Mouse (Mus musculus): ENCODE results near the gene Ccp110. TPM values are rescaled to one million over a fixed set of nuclear protein-coding genes. Genes with fewer than 3 reads are reported as not detected.

The Ccp110 gene
- polyA plus RNA-seq, 1 experiment from 2014 or later: 9.7 TPM

DNA sequence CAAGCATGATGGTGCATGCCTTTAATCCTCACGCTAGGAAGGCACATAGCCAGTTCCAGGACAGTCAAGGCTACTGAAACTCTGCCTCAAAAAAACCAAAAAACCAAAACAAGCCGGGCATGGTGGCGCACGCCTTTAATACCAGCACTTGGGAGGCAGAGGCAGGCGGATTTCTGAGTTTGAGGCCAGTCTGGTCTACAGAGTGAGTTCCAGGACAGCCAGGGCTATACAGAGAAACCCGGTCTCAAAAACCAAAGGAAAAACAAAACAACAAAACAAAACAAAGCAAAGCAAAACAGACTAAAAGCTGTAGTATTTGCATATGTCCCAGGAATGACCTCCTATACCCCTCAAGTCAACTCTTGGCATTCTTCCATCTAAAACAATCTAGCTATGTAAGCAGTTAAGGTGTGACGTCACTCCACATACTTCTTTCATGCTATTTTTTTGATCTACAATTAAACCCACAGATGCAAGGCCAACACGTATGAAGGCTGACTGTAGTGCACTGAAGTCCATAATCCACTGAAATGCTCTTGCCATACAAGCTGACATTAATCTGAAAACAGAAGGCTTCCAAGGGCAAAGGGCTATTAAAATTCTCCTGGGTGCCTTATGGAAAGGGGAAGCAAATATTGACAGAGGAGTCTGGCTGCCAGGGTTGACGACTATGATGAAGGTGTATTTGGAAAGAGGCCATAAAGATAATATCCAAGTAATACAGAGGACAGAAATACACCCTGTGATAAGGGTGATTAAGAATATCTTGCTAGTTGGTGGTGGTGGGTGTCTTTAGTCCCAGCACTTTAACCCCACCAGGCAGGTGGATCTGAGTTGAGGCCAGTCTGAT lies 8.1 kb upstream of the Ccp110 start:
- Histone ChIP-seq H3K27me3 (replicated peaks) (no peaks in the 10 kb centered on the region), H3K4me2 (peak overlapping the region; percentile 95), H3K36me3 (peaks cover 5% of the 10 kb centered on the region; the same call in 1 of the 2 replicates), H3K9me3 (replicated peaks) (no peaks in the 10 kb centered on the region), H3K4me1 (replicated peaks) (peaks cover 25% of the 10 kb centered on the region), H3K9ac (no peak overlapping the region), H3K27ac (ENCODE audit: poor library complexity, severe bottlenecking) (no peak overlapping the region), H3K4me3 (peak overlapping the region; percentile 86)
- ATAC-seq (ENCODE audit: insufficient number of reproducible peaks, low FRiP score): no peak
- 72% methylated on average over 9 of the region's 9 CpGs for WGBS

DNA sequence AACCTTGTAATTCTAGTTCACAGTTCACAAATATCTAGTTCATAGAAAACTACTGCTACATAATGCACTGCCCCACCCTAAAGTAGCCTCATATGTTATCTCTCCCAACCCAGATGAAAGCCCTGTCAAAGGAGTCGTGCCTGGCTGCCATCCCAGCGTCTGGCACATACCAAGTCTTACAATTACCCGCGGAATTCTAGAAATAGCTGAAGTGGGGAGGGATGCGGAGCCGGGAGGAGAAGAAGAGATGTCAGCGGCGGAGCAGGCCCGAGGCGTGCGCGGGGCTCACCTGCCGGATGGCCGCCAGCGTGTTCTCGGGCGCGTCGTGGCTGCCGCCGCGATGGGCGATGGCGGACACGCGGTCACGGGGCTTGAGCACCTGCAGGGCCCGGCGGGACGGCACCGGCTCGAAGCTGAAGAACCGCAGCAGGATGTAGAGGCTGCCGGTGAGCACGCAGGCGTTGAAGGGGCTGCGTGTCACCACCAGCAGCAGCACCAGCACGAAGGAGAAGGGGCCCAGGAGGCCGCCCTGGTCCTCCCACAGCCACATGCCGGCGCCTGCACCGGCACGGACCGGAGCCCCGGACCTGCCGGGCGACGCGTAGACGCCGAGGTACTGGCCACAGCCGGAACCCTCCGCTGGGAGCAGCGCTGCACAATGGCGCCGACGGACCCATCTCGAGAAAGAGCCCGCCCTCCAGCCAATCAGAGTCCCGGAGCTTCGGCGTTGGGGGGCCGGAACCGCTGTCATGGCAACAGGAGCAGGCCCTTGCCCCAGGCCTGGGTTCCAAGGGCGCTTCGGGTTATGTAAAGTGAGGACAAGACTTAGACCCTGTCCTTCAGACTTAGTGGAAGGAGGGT lies 7.0 kb upstream of the Ccp110 start, which contains the start of gene Gde1:
Gde1 (minus strand) TSS at position 678 of the 861 bp plus-strand sequence.
- Histone ChIP-seq H3K27me3 (replicated peaks) (no peaks in the 10 kb centered on the region), H3K4me3 (peak within 1 kb of the TSS; percentile 86), H3K4me2 (peak within 1 kb of the TSS; percentile 95), H3K9me3 (replicated peaks) (no peaks in the 10 kb centered on the region), H3K36me3 (peaks cover 5% of the 10 kb centered on the region; the same call in 1 of the 2 replicates), H3K4me1 (replicated peaks) (peaks cover 25% of the 10 kb centered on the region), H3K9ac (peak within 1 kb of the TSS; percentile 87), H3K27ac (ENCODE audit: poor library complexity, severe bottlenecking) (peak within 1 kb of the TSS; percentile 75)
- ATAC-seq (ENCODE audit: insufficient number of reproducible peaks, low FRiP score): peak; percentile 92
- under 1% methylated on average over 66 of the region's 66 CpGs for WGBS

DNA sequence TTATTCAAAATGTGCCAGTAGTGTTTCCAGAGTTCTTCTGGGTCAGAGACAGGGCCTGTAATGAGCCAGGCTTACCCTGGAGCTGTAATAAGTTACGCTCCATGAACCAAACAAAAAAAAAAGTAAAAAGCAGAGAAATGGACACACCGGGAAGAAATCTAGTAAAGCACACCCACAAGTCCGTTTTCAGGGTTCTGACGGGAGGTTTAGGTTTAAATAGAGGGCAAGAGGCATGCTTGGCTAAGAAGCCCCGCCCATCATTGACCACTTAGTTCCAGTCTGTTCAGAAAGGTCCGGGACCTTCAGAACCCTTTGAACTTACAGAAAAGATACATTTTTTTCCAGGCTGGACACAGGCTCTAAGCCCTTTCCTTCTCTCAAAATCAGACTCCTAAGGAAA lies 6.3 kb upstream of the Ccp110 start:
- H3K4me2 ChIP-seq: peak overlapping the region; percentile 95
- H3K4me3 ChIP-seq: peak overlapping the region; percentile 86
- H3K36me3 ChIP-seq: peaks cover 5% of the 10 kb centered on the region; the same call in 1 of the 2 replicates
- 0 out of 2 replicates have a peak overlapping the region, but pooled peaks have one; percentile 87 for H3K9ac ChIP-seq
- peaks cover 25% of the 10 kb centered on the region for H3K4me1 ChIP-seq (replicated peaks)
- no peaks in the 10 kb centered on the region for H3K9me3 ChIP-seq (replicated peaks)
- peak overlapping the region; percentile 75; the same call in 1 of the 2 replicates for H3K27ac ChIP-seq (ENCODE audit: poor library complexity, severe bottlenecking)
- H3K27me3 ChIP-seq (replicated peaks): no peaks in the 10 kb centered on the region
- WGBS: 55% methylated on average over 6 of the region's 6 CpGs
- no peak for ATAC-seq (ENCODE audit: insufficient number of reproducible peaks, low FRiP score)

DNA sequence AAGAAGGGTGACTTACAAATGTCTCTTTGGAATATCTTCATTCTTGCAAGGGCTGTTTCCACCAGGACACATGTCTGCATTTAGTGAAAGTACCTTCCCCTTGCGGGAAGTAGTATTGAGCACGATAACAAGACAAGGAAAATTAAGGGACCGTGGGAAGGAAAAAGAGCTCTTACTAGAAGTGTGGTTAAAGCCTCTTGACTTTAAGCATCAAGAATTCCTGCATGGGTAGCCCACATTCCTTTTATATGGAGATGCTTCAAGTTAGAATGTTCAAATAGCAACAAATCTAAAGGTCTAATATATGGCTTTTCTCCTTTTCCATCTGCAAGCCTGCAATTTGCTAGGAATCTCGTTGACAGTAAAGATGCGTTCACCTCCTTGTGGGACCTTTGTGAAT lies 5.9 kb upstream of the Ccp110 start:
- no peak overlapping the region for H3K4me3 ChIP-seq
- no peaks in the 10 kb centered on the region for H3K27me3 ChIP-seq (replicated peaks)
- no peak overlapping the region for H3K9ac ChIP-seq
- no peaks in the 10 kb centered on the region for H3K9me3 ChIP-seq (replicated peaks)
- no peak overlapping the region for H3K27ac ChIP-seq (ENCODE audit: poor library complexity, severe bottlenecking)
- 88% methylated on average over 5 of the region's 5 CpGs for WGBS
- H3K36me3 ChIP-seq: peaks cover 5% of the 10 kb centered on the region; the same call in 1 of the 2 replicates
- H3K4me1 ChIP-seq (replicated peaks): peaks cover 25% of the 10 kb centered on the region
- no peak overlapping the region for H3K4me2 ChIP-seq
- ATAC-seq (ENCODE audit: insufficient number of reproducible peaks, low FRiP score): no peak

DNA sequence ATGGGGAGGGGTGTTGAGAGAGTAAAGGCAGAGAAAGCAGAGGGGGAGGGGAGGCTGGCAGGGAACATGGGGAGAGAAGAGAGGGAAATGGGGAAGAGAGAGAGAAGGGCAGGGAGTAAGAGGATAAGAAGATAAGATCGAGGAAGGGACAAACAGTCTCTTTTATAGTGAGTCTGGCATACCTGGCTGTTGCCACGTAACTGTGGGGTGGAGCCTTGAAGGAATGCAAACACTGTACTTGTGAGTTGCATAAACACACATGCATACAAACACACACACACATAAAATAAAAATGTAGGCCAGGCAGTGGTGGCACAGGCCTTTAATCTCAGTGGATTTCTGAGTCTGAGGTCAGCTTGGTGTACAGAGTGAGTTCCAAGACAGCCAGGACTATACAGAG lies 5.1 kb upstream of the Ccp110 start:
- H3K9me3 ChIP-seq (replicated peaks): no peaks in the 10 kb centered on the region
- no peak overlapping the region for H3K9ac ChIP-seq
- H3K27ac ChIP-seq (ENCODE audit: poor library complexity, severe bottlenecking): no peak overlapping the region
- 55% methylated on average over 2 of the region's 2 CpGs for WGBS
- H3K4me2 ChIP-seq: no peak overlapping the region
- no peaks in the 10 kb centered on the region for H3K27me3 ChIP-seq (replicated peaks)
- ATAC-seq (ENCODE audit: insufficient number of reproducible peaks, low FRiP score): no peak
- H3K4me3 ChIP-seq: no peak overlapping the region
- H3K4me1 ChIP-seq (replicated peaks): peaks cover 25% of the 10 kb centered on the region
- peaks cover 5% of the 10 kb centered on the region; the same call in 1 of the 2 replicates for H3K36me3 ChIP-seq

DNA sequence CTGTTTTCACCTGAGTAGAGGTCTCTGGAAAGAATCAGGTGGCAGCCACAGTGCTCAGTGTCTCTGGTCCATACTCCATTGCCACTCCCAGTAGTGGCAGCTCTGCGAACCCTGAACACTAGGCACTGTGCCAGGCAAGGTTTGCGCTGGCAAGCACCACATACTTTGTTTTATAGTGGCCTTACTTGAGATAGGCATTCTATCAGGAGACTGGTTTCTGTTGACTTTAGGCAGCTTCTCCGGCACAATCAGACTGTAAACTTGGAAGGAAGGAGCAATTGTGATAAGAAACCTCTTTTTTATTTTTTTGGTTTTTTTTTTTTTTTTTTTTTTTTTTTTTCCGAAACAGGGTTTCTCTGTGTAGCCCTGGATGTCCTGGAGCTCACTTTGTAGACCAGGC lies 4.3 kb upstream of the Ccp110 start:
- no peak for ATAC-seq (ENCODE audit: insufficient number of reproducible peaks, low FRiP score)
- no peaks in the 10 kb centered on the region for H3K9me3 ChIP-seq (replicated peaks)

DNA sequence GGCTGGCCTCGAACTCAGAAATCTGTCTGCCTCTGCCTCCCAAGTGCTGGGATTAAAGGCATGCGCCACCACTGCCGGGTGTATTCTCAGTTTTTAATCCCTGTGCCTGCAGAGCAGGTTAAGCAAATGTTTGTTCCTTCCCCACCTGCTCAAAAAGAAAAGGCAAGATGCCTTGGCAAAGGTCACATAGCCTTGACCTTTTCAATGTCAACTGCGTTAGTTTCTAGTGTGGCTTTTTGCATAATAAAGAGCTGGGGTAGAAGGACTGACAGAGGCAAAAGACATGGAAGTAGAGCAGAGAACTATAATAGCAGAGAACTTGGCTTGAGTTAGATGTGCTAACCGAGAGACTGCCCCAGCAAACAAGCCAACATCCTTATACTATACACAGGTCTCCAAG lies 1.6 kb upstream of the Ccp110 start:
- Histone ChIP-seq H3K9ac (no peak overlapping the region), H3K4me1 (replicated peaks) (peaks cover 13% of the 10 kb centered on the region), H3K4me3 (no peak overlapping the region), H3K9me3 (replicated peaks) (no peaks in the 10 kb centered on the region), H3K27me3 (replicated peaks) (no peaks in the 10 kb centered on the region), H3K27ac (ENCODE audit: poor library complexity, severe bottlenecking) (no peak overlapping the region), H3K36me3 (peaks cover 5% of the 10 kb centered on the region; the same call in 1 of the 2 replicates), H3K4me2 (no peak overlapping the region)
- 70% methylated on average over 5 of the region's 5 CpGs for WGBS
- ATAC-seq (ENCODE audit: insufficient number of reproducible peaks, low FRiP score): no peak

More for the DNA sequence above, 4.3 kb upstream of the Ccp110 start:
- Histone ChIP-seq H3K4me2 (no peak overlapping the region), H3K36me3 (no peaks in the 10 kb centered on the region), H3K4me3 (no peak overlapping the region), H3K4me1 (replicated peaks) (peaks cover 27% of the 10 kb centered on the region), H3K27me3 (replicated peaks) (no peaks in the 10 kb centered on the region), H3K9ac (no peak overlapping the region), H3K27ac (ENCODE audit: poor library complexity, severe bottlenecking) (no peak overlapping the region)
- 58% methylated on average over 4 of the region's 4 CpGs for WGBS

DNA sequence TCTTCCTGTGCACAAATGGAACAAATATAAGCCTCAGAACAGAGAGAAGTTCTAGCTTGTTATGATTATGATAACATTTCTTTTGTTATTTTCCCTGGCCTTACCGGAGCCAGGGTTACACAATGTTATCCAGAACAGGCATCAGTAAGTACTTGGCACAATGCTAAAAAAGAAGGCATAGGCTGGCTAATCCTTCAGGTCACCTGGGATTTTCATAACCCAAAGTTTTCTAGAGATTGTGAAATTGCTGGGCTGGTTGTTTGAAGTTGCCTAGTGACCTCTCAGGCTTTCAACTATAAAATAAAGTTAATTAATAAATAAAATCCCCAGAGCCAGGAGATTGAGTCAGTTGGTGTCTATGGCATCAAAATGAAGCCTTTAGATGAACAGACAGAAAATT lies 2.5 kb downstream of the Ccp110 start:
- no peak overlapping the region for H3K9ac ChIP-seq
- 62% methylated on average over 1 of the region's 1 CpGs for WGBS
- no peaks in the 10 kb centered on the region for H3K9me3 ChIP-seq (replicated peaks)
- H3K4me3 ChIP-seq: no peak overlapping the region
- H3K4me1 ChIP-seq (replicated peaks): peaks cover 9% of the 10 kb centered on the region
- ATAC-seq (ENCODE audit: insufficient number of reproducible peaks, low FRiP score): no peak
- H3K27ac ChIP-seq (ENCODE audit: poor library complexity, severe bottlenecking): no peak overlapping the region
- no peak overlapping the region for H3K4me2 ChIP-seq
- peaks cover 16% of the 10 kb centered on the region for H3K36me3 ChIP-seq
- no peaks in the 10 kb centered on the region for H3K27me3 ChIP-seq (replicated peaks)

DNA sequence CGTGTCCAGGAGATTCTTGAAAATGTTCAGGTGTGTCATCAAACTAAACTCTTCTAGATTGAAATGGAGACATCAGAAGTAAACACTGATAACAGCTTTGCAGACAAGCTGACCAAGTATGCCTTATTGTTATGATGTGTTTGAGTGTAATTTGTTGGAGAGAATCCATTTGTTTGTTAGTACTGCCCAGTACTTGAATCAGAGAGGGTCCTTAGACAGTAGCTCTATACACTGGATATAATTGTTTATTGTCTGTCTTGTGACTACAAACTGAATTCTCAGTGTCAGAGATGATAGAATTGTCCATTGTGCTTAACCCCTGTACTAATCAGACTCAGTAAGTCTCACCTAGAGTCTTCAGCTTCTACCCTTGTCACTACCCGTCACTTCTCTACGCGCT lies 5.7 kb downstream of the Ccp110 start:
- Histone ChIP-seq H3K9ac (no peak overlapping the region), H3K27ac (ENCODE audit: poor library complexity, severe bottlenecking) (no peak overlapping the region), H3K4me3 (no peak overlapping the region), H3K9me3 (replicated peaks) (no peaks in the 10 kb centered on the region), H3K4me1 (replicated peaks) (peaks cover 6% of the 10 kb centered on the region), H3K4me2 (no peak overlapping the region), H3K36me3 (peaks cover 33% of the 10 kb centered on the region), H3K27me3 (replicated peaks) (no peaks in the 10 kb centered on the region)
- WGBS: 88% methylated on average over 4 of the region's 4 CpGs
- no peak for ATAC-seq (ENCODE audit: insufficient number of reproducible peaks, low FRiP score)

DNA sequence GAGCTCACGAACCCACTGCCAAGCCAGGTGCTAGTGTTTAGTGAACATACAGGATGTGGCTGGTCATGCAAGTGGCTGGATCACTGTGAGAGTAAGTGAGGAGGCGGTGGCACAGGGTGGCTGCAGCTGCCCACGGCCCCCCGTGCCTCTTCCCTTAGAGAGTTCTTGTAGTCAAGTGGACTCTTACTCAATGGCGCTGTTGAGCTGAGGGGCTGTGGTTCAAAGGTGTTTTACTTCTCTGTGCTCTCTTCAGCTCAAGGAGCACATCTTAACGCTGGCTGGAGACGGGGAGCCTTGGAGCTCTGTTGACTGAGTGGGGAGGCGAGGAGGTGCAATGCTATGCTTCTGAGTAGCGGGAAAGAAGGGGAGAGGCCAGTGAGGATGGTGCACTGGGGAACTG lies 11.6 kb downstream of the Ccp110 start:
- H3K27me3 ChIP-seq (replicated peaks): no peaks in the 10 kb centered on the region
- no peak overlapping the region for H3K27ac ChIP-seq (ENCODE audit: poor library complexity, severe bottlenecking)
- ATAC-seq (ENCODE audit: insufficient number of reproducible peaks, low FRiP score): no peak
- no peak overlapping the region for H3K4me2 ChIP-seq
- no peaks in the 10 kb centered on the region for H3K4me1 ChIP-seq (replicated peaks)
- H3K9me3 ChIP-seq (replicated peaks): no peaks in the 10 kb centered on the region
- WGBS: 85% methylated on average over 9 of the region's 9 CpGs
- H3K36me3 ChIP-seq: peaks cover 64% of the 10 kb centered on the region
- no peak overlapping the region; the same call in 1 of the 2 replicates for H3K9ac ChIP-seq
- H3K4me3 ChIP-seq: no peak overlapping the region

DNA sequence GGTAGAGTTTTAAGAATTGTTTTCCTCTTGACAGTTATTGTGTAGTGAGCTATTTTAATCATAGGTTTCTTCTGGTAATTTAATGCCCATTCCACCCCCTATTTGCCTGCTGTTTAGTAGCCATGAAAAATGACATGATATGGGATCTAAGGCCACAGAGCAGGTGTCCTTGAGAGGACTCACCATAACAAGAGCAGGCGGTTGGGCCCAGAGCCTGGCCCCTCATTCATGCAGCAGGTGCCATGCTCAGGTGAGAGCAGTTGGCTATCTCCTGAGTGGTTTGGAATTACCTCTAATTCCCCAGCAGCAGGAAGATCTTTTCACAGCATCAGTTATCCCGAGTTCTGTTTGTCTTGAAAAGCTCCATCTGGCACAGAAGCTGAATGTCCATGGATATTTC lies 13.1 kb downstream of the Ccp110 start:
- Histone ChIP-seq H3K4me2 (no peak overlapping the region), H3K27me3 (replicated peaks) (no peaks in the 10 kb centered on the region), H3K9ac (no peak overlapping the region), H3K36me3 (peaks cover 73% of the 10 kb centered on the region), H3K4me3 (no peak overlapping the region), H3K27ac (ENCODE audit: poor library complexity, severe bottlenecking) (no peak overlapping the region), H3K9me3 (replicated peaks) (no peaks in the 10 kb centered on the region), H3K4me1 (replicated peaks) (no peaks in the 10 kb centered on the region)
- ATAC-seq (ENCODE audit: insufficient number of reproducible peaks, low FRiP score): no peak
- WGBS: 79% methylated on average over 2 of the region's 2 CpGs

All from heart, embryonic 12.5 days (tissue).